Mouse (Mus musculus) olfactory bulb, adult 2 months (tissue): ENCODE measurements around the gene Polr3h. TPM values are rescaled to one million over a fixed set of nuclear protein-coding genes. Genes with fewer than 3 reads are reported as not detected.

ENCODE experiments used
- H3K27ac ChIP-seq: fragments of 200-500 bp; 2 replicates; pipeline ENCODE4 v1.5.1; 2012; ENCODE audit warnings: low read depth, low read length; ENCODE audit not compliant: insufficient read depth
- H3K4me1 ChIP-seq: fragments of 200-500 bp; 2 replicates; pipeline ENCODE4 v1.6.1; 2012; ENCODE audit warnings: low read length; ENCODE audit not compliant: control insufficient read depth, insufficient read depth
- H3K4me3 ChIP-seq: fragments of 200-500 bp; 2 replicates; pipeline ENCODE4 v1.5.1; 2012; ENCODE audit warnings: mild to moderate bottlenecking, low read depth, low read length, moderate library complexity; ENCODE audit not compliant: insufficient read depth
- CTCF ChIP-seq: fragments of 200-500 bp; IDR thresholded peaks from 2 replicates; pipeline ENCODE4 v1.5.1; 2012; ENCODE audit warnings: low read depth, mild to moderate bottlenecking, low read length, moderate library complexity; ENCODE audit not compliant: insufficient read depth
- POLR2A ChIP-seq: fragments of 200-500 bp; IDR thresholded peaks from 2 replicates; pipeline ENCODE4 v1.6.1; 2012; ENCODE audit warnings: mild to moderate bottlenecking, low read depth, low read length, moderate library complexity; ENCODE audit not compliant: insufficient read depth
- WGBS: fragments of 180-500 bp; shearing (Covaris S2); methylation state at CpG from one replicate; pipeline ENCODE4 v1.1.7; 2018; 5-methylcytosine and 5-hydroxymethylcytosine counted together
- polyA plus RNA-seq: library from polyadenylated mRNA; stranded (reverse); fragments of >200 nt; gene quantifications from 2 replicates; pipeline ENCODE4 v1.2.4, GENCODE M21; 2012; ENCODE audit warnings: low replicate concordance; ENCODE audit not compliant: missing spikeins, insufficient read depth, insufficient read length

Polr3h gene
- polyA plus RNA-seq, 1 experiment = not detected

GRCm38 (mm10) chr15:81951159-81951558 is 25.1 kb upstream of the Polr3h start:
- Histone ChIP-seq H3K4me1 (peaks cover 6% of the 10 kb centered on the region; the same call in 1 of the 2 replicates), H3K27ac (no peak overlapping the region), H3K4me3 (no peak overlapping the region)
- 80% methylated on average over 9 of the region's 9 CpGs for WGBS
- TF ChIP-seq POLR2A = no peak
- no peak for TF ChIP-seq CTCF

GRCm38 (mm10) chr15:81950716-81951115 is 24.7 kb upstream of the Polr3h start:
- TF ChIP-seq POLR2A (no peak), CTCF (no peak)
- WGBS = 82% methylated on average over 5 of the region's 5 CpGs
- Histone ChIP-seq H3K27ac (no peak overlapping the region), H3K4me3 (no peak overlapping the region), H3K4me1 (peaks cover 4% of the 10 kb centered on the region; the same call in 1 of the 2 replicates)

- Histone ChIP-seq H3K27ac (no peak overlapping the region), H3K4me1 (peaks cover 8% of the 10 kb centered on the region), H3K4me3 (no peak overlapping the region)
- TF ChIP-seq CTCF (no peak), POLR2A (no peak)
- 59% methylated on average over 11 of the region's 11 CpGs for WGBS
Observed at GRCm38 (mm10) chr15:81949476-81950131, 23.6 kb upstream of the Polr3h start.

- Histone ChIP-seq H3K4me3 (no peak overlapping the region), H3K4me1 (peaks cover 8% of the 10 kb centered on the region), H3K27ac (no peak overlapping the region)
- TF ChIP-seq CTCF (no peak), POLR2A (no peak)
- 72% methylated on average over 10 of the region's 10 CpGs for whole genome bisulfite sequencing
Observed at GRCm38 (mm10) chr15:81949076-81949475, 23.0 kb upstream of the Polr3h start.

- Histone ChIP-seq H3K4me3 (no peak overlapping the region), H3K27ac (peak overlapping the region; percentile 66), H3K4me1 (peaks cover 43% of the 10 kb centered on the region)
- TF ChIP-seq CTCF (no peak), POLR2A (no peak)
- WGBS = 23% methylated on average over 9 of the region's 9 CpGs
Observed at GRCm38 (mm10) chr15:81943176-81943749, 17.2 kb upstream of the Polr3h start.

GRCm38 (mm10) chr15:81941010-81941409 is 15.0 kb upstream of the Polr3h start:
- Histone ChIP-seq H3K4me3 (no peak overlapping the region), H3K4me1 (peaks cover 42% of the 10 kb centered on the region), H3K27ac (peak overlapping the region; percentile 30; the same call in 1 of the 2 replicates)
- no peak for TF ChIP-seq CTCF
- TF ChIP-seq POLR2A = no peak
- 90% methylated on average over 2 of the region's 2 CpGs for WGBS

GRCm38 (mm10) chr15:81940219-81940618 is 14.2 kb upstream of the Polr3h start:
- TF ChIP-seq POLR2A (no peak), CTCF (no peak)
- WGBS = 71% methylated on average over 5 of the region's 5 CpGs
- Histone ChIP-seq H3K27ac (peak overlapping the region; percentile 97; the same call in 1 of the 2 replicates), H3K4me1 (peaks cover 44% of the 10 kb centered on the region), H3K4me3 (no peak overlapping the region)

GRCm38 (mm10) chr15:81939774-81940173 is 13.7 kb upstream of the Polr3h start:
- WGBS = 82% methylated on average over 4 of the region's 4 CpGs
- peak overlapping the region; percentile 97 for H3K27ac ChIP-seq
- peaks cover 44% of the 10 kb centered on the region for H3K4me1 ChIP-seq
- no peak for TF ChIP-seq POLR2A
- TF ChIP-seq CTCF = no peak
- H3K4me3 ChIP-seq = peak overlapping the region; percentile 46

- Histone ChIP-seq H3K4me3 (peak overlapping the region; percentile 98), H3K4me1 (peaks cover 44% of the 10 kb centered on the region), H3K27ac (peak overlapping the region; percentile 100)
- 36% methylated on average over 10 of the region's 10 CpGs for WGBS
- TF ChIP-seq POLR2A = no peak
- no peak for TF ChIP-seq CTCF
Observed at GRCm38 (mm10) chr15:81939157-81939715, 13.2 kb upstream of the Polr3h start.
